Mouse (Mus musculus) embryonic facial prominence, embryonic 12.5 days (tissue): Measurements from ENCODE around the gene Myof. TPM values are rescaled to one million over a fixed set of nuclear protein-coding genes. Genes with fewer than 3 reads are reported as not detected.

Experiments
- ATAC-seq: fragments of 200-750 bp; cut with Nextera tagmentation; 2 replicates; pipeline ENCODE4 v1.8.0; 2017; ENCODE audit not compliant: insufficient number of reproducible peaks, insufficient read depth, low FRiP score, low TSS enrichment
- H3K27ac ChIP-seq: fragments of 300-500 bp; sonication (generic); 2 replicates; pipeline ENCODE4 v1.5.1; 2016; ENCODE audit warnings: mild to moderate bottlenecking
- H3K27me3 ChIP-seq: fragments of 300-500 bp; sonication (generic); 2 replicates; pipeline ENCODE4 v1.6.1; 2016; ENCODE audit warnings: mild to moderate bottlenecking, moderate library complexity
- H3K36me3 ChIP-seq: fragments of 300-500 bp; sonication (generic); 2 replicates; pipeline ENCODE4 v1.6.1; 2016; ENCODE audit warnings: mild to moderate bottlenecking
- H3K4me1 ChIP-seq: fragments of 300-500 bp; sonication (generic); 2 replicates; pipeline ENCODE4 v1.6.1; 2016
- H3K4me2 ChIP-seq: fragments of 300-500 bp; sonication (generic); replicated peaks from 2 replicates; pipeline ENCODE4 v1.6.1; 2016; ENCODE audit warnings: mild to moderate bottlenecking, moderate library complexity
- H3K4me3 ChIP-seq: fragments of 300-500 bp; sonication (generic); 2 replicates; pipeline ENCODE4 v1.5.1; 2016; ENCODE audit warnings: mild to moderate bottlenecking
- H3K9ac ChIP-seq: fragments of 300-500 bp; sonication (generic); 2 replicates; pipeline ENCODE4 v1.6.1; 2016; ENCODE audit warnings: mild to moderate bottlenecking, moderate library complexity
- H3K9me3 ChIP-seq: fragments of 300-500 bp; sonication (generic); 2 replicates; pipeline ENCODE4 v1.6.1; 2016; ENCODE audit warnings: mild to moderate bottlenecking, moderate library complexity
- WGBS: fragments of 180-500 bp; shearing (Covaris S2); methylation state at CpG from one replicate; pipeline ENCODE4 v1.1.7; 2016; 5-methylcytosine and 5-hydroxymethylcytosine counted together
- polyA plus RNA-seq: library from polyadenylated mRNA; unstranded; fragments of >200 nt; fragmentation: Nextera tagmentation; extraction: Ambion mirVana; gene quantifications from 2 replicates; pipeline ENCODE4 v1.2.1, GENCODE M21; 2016

Myof gene
- 13.5 and 15.0 TPM in 2 replicates for polyA plus RNA-seq

DNA sequence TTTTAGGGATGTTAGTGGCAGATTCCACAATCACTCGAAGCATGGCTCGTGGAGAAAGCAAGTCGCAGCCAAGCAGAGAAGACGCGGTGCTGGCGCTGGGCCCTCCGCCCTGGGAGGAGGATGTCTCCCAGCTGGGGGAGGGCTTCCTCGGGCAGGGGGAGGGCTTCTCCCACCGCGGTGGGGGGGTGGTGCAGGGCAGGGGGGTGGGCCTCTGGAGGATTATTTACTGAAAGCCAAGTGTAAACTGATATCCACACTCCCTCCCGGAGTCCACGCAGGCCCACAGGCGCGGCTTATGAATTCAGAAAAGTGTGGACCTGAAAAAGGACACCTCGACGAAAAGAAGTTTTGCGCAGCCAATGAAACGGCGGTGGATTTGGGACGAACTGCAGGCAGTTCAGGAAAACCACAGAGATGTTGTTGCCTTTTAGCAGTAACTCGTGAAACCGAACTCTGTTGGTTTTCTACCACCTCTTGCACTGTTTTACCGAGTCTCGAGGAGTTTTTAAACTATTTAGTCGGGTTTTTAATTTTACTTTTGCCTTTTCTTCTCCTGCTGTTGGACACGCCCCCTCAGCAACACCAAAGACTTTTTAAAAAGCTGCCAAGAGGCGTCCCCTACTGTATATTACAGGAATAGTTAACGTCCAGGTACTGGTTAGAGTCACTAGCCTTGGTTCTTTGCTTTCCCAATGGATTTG, at the start of gene Myof:
TSS of gene Myof (minus strand) at position 297 of the 701 bp plus-strand sequence.
- Histone ChIP-seq H3K4me2 (peak within 1 kb of the TSS; percentile 49), H3K9ac (peak within 1 kb of the TSS; percentile 37), H3K9me3 (no peaks in the 10 kb centered on the region), H3K27ac (peak within 1 kb of the TSS; percentile 70), H3K36me3 (no peaks in the 10 kb centered on the region), H3K4me1 (peaks cover 8% of the 10 kb centered on the region), H3K4me3 (peak within 1 kb of the TSS; percentile 38), H3K27me3 (no peaks in the 10 kb centered on the region)
- WGBS = 1% methylated on average over 28 of the region's 28 CpGs
- ATAC-seq = peak; percentile 86

DNA sequence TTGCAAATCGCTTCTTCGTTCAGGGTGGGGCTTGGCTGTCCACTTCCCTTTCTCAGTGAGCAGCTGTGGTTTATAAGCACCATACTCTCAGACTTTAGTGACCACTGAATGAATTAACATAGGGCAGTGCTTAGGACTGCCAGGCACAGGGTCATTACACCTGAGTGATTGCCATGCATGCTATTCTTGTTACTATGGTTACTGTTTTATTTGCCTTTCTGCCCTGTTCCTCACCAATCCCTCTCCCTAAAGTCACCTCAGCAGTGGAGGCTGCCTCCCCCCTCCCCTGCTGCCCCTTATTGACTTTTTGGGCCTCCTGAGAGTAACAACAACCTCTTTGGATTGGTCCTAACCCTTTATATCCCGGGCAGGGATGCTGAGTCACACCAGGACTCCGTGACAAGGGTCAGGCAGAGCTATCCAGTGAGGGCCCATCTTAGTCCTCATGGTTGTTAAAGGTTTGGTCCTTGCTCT, 48.2 kb upstream of the Myof start:
- 68% methylated on average over 4 of the region's 4 CpGs for WGBS
- Histone ChIP-seq H3K27ac (no peak overlapping the region), H3K9ac (no peak overlapping the region), H3K27me3 (peaks cover 15% of the 10 kb centered on the region), H3K9me3 (no peaks in the 10 kb centered on the region), H3K4me3 (no peak overlapping the region), H3K36me3 (no peaks in the 10 kb centered on the region), H3K4me2 (no peak overlapping the region), H3K4me1 (no peaks in the 10 kb centered on the region)
- no peak for ATAC-seq

DNA sequence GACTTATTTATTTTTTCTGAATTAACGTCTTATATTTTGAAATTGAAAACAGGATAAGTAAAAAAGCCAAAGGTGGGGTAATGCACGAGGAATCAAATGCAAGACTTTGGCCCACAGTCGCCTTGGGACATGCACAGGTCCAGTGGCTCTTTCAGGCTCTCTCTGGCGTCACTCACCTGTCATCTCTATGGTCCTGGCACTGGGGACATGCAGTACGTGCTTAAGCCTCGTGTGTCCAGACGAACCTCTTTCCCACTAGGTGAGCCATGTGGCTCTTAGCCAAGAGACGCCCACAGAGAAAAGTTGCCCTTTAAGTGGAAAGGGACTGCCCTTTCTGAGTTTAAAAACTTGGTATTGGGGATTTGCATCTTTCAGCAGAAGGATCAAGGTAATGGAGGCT, 46.0 kb upstream of the Myof start:
- Histone ChIP-seq H3K36me3 (no peaks in the 10 kb centered on the region), H3K9me3 (no peaks in the 10 kb centered on the region), H3K4me1 (no peaks in the 10 kb centered on the region), H3K27ac (no peak overlapping the region), H3K27me3 (peaks cover 3% of the 10 kb centered on the region; the same call in 1 of the 2 replicates), H3K9ac (no peak overlapping the region), H3K4me2 (no peak overlapping the region), H3K4me3 (no peak overlapping the region)
- no peak for ATAC-seq
- 75% methylated on average over 8 of the region's 8 CpGs for WGBS

DNA sequence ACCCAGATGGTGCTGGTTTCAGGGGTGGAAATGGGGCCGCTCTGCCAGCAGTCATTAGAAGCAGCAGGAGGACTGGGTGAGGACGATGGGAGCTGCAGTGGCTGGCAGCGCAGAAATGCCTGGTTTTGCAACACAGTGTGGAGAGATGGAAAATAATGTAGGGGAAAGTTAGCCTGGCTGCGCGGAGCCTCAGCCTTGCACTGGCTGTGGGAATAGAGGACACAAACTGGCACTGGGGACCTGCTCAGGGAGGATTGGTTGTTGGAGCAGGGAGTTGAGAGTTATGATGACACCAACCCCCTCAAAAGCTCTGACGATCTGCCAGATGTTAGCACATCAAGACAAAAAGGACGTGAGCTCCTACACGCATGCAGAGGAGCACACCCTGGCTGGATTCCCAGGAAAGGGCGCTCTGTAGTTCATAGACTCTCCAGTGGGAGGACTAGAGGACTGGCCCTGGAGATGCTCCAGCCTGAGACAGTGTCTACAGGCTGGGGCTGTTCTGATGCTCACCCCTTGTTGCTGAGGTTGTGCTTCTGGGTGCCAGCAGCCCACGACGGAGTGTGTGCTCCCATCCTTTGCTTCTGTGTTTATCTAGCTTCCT, 43.7 kb upstream of the Myof start:
- no peak overlapping the region for H3K27ac ChIP-seq
- no peaks in the 10 kb centered on the region for H3K4me1 ChIP-seq
- no peaks in the 10 kb centered on the region for H3K36me3 ChIP-seq
- no peak overlapping the region for H3K4me3 ChIP-seq
- ATAC-seq = no peak
- no peak overlapping the region for H3K4me2 ChIP-seq
- H3K9me3 ChIP-seq = no peaks in the 10 kb centered on the region
- no peaks in the 10 kb centered on the region; the same call in 1 of the 2 replicates for H3K27me3 ChIP-seq
- 57% methylated on average over 11 of the region's 11 CpGs for WGBS
- no peak overlapping the region for H3K9ac ChIP-seq

DNA sequence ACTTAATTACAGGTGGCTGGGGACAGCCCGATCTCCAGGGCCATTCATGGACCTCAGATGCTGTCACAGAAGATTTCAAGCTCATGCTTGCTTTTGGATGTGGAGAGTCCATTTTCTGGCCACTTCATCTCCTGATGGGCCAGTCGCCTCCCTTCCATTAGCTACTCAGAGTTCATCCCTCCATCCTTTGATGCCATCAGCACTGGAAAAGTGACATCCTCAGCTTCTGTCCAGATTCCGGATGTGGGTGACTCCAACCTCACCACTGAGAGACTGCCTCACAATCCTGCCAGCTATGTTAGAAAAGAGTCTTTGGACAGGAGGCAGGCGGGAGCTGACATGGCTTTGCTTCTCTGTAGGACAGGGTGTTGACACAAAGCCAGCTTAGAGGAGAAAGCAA, 42.5 kb upstream of the Myof start:
- Histone ChIP-seq H3K36me3 (no peaks in the 10 kb centered on the region), H3K9me3 (no peaks in the 10 kb centered on the region), H3K4me3 (no peak overlapping the region), H3K9ac (no peak overlapping the region), H3K27ac (no peak overlapping the region), H3K4me2 (no peak overlapping the region), H3K4me1 (no peaks in the 10 kb centered on the region), H3K27me3 (no peaks in the 10 kb centered on the region; the same call in 1 of the 2 replicates)
- 84% methylated on average over 4 of the region's 4 CpGs for WGBS
- ATAC-seq = no peak

DNA sequence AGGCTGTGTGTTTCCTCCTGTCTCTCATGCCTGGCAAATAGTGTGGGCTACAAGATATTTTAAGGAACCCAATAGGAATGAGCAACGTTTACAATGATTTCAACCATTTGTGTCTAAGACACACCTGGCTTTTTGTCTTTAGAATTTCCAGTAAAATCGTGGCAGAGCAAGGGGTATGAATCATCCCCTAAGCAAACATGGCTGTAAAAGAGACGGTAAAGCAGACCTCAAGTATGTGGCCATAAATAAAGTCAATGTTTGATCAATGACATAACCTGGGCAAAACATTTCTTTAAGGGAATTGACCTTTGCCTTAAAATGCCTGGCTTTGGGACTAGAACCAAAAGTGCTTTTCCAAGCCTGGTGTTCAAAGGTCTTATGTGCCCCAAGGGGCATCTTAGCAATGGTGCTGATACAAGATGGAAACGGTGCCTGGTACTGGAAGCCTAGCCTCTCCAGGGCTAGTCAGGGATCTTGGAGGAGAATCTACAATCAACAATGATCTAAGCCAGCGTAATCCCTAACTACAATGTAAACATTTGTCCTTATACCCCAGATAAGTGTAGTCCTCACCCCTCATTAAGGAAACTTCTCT, 39.7 kb upstream of the Myof start:
- no peak for ATAC-seq

DNA sequence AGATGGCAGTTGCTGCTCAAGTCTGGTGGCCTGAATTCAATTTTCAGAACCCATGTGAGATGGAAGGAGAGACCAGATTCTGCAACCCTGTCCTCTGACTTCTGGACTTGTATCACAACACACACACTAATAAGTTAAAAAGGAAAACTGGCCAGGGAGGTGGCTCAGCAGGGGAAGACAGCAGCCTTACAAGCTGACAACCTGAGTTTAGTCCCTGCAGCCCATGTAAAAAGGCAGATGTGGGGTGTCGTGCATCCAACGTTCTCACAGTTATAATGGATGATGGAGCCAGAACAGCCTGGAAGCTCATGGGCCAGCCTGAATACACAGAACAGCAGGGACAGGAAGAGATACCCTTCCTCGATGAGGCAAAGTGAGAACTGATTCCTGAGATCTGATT, 38.0 kb upstream of the Myof start:
- WGBS = 80% methylated on average over 3 of the region's 3 CpGs
- Histone ChIP-seq H3K36me3 (no peaks in the 10 kb centered on the region), H3K4me3 (no peak overlapping the region), H3K4me2 (no peak overlapping the region), H3K9ac (no peak overlapping the region), H3K9me3 (no peaks in the 10 kb centered on the region), H3K27ac (no peak overlapping the region), H3K27me3 (no peaks in the 10 kb centered on the region), H3K4me1 (no peaks in the 10 kb centered on the region)
- ATAC-seq = no peak

More for the DNA sequence above, 39.7 kb upstream of the Myof start:
- H3K27ac ChIP-seq = no peak overlapping the region
- no peaks in the 10 kb centered on the region for H3K9me3 ChIP-seq
- WGBS = 68% methylated on average over 5 of the region's 5 CpGs
- no peak overlapping the region for H3K4me2 ChIP-seq
- H3K27me3 ChIP-seq = no peaks in the 10 kb centered on the region
- no peaks in the 10 kb centered on the region for H3K4me1 ChIP-seq
- no peak overlapping the region for H3K4me3 ChIP-seq
- no peaks in the 10 kb centered on the region for H3K36me3 ChIP-seq
- H3K9ac ChIP-seq = no peak overlapping the region

DNA sequence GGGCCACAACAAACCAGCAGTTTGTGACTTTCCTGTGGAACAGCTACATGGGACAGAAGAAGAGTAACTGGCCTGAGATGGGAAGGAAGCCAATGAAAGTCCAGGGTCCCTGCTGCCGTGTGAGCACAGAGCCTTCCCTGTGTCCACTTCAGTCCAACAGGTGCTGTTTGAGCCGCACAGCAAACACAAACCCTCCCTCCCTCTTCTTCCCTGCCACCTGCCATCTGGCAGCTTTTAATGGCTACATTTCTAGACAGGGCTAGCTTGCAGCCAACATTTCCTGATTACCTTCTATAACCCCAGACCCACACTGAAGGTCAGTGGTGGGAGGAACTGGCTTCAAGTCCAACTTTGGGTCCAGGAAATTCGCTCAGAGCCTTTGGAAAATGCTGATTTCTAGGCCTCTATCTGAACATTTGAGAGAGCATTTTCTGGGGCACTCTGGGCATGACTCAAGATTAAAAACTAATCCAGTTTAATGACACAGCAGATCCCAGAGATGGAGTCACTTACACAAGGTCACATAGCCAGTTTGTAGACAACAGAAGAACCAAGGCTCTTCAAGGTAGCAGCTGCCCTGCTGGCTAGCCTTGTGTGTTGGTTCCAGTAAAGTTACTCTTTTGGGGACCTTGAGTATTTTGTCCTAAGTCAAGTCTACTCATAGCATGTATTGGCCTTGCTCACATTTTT, 34.6 kb upstream of the Myof start:
- WGBS = 58% methylated on average over 3 of the region's 3 CpGs
- H3K9me3 ChIP-seq = no peaks in the 10 kb centered on the region
- H3K4me3 ChIP-seq = no peak overlapping the region

DNA sequence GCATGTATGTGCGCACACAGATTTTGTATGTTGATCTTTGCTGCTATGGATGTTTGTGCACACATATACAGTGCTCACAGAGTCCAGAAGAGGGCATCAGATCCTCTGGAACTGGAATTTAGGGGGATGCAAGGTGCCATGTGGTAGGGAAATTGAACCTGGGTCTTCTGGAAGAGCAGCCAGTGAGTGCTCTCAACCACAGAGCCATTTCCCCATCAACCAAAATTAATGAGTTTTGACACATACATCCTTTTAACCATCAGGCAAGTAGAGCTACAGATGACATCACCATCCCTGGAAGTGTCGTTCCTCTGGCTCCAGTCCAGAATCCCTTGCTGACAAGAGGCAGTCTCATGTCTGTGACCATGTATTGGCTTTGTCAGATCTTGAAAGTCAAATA, 32.9 kb upstream of the Myof start:
- WGBS = 78% methylated on average over 2 of the region's 2 CpGs
- Histone ChIP-seq H3K27ac (no peak overlapping the region), H3K4me3 (no peak overlapping the region), H3K4me1 (no peaks in the 10 kb centered on the region), H3K36me3 (peaks cover 19% of the 10 kb centered on the region), H3K27me3 (no peaks in the 10 kb centered on the region), H3K4me2 (no peak overlapping the region), H3K9ac (no peak overlapping the region), H3K9me3 (no peaks in the 10 kb centered on the region)
- ATAC-seq = no peak

More for the DNA sequence above, 34.6 kb upstream of the Myof start:
- no peak for ATAC-seq
- no peak overlapping the region for H3K27ac ChIP-seq
- no peak overlapping the region for H3K9ac ChIP-seq
- H3K27me3 ChIP-seq = no peaks in the 10 kb centered on the region
- H3K36me3 ChIP-seq = peaks cover 7% of the 10 kb centered on the region; the same call in 1 of the 2 replicates
- no peaks in the 10 kb centered on the region for H3K4me1 ChIP-seq
- H3K4me2 ChIP-seq = no peak overlapping the region

DNA sequence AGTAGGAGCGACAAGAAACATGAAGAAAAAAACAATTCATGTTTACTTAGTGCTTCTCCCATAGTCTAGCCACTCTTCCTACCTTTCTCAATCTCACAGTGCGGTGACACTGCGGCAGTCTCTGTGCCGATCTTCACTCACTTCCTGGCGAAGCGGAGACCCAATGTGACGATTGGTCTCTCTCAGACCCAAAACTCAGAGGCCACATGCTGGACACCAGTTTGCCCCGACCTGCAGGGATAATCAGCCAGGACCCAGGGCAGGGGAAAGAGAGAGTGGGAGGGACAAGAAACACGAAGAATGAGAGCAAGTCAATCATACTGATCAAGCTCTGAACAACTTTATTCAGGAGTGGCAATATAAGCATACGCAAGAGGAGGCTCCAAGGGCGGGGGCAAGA, 31.7 kb upstream of the Myof start:
- 81% methylated on average over 11 of the region's 11 CpGs for WGBS
- no peaks in the 10 kb centered on the region for H3K4me1 ChIP-seq
- ATAC-seq = no peak
- H3K36me3 ChIP-seq = peaks cover 31% of the 10 kb centered on the region
- no peak overlapping the region for H3K27ac ChIP-seq
- H3K9ac ChIP-seq = no peak overlapping the region
- no peak overlapping the region for H3K4me2 ChIP-seq
- no peak overlapping the region for H3K4me3 ChIP-seq
- no peaks in the 10 kb centered on the region for H3K9me3 ChIP-seq
- no peaks in the 10 kb centered on the region for H3K27me3 ChIP-seq

DNA sequence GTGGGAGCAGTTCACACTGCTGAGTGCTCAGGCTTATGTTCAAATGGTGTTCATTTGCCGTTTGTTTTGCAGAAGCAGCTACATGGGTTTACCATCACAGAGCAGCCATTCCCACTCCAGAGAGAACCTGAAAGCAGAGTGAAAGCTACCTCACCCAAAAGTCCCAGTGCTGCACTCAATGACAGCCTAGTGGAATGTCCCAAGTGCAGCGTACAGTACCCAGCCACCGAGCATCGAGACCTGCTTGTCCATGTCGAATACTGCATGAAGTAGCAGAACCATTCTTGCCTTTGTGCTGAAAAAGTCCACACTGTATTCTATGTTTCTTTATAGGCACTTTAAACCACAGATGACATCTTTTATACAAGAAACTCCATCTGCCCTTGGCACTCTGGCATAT, 29.8 kb upstream of the Myof start:
- Histone ChIP-seq H3K9me3 (no peaks in the 10 kb centered on the region), H3K36me3 (peaks cover 43% of the 10 kb centered on the region), H3K4me1 (no peaks in the 10 kb centered on the region), H3K9ac (no peak overlapping the region), H3K4me3 (no peak overlapping the region), H3K27ac (no peak overlapping the region), H3K27me3 (no peaks in the 10 kb centered on the region), H3K4me2 (no peak overlapping the region)
- 95% methylated on average over 5 of the region's 5 CpGs for WGBS
- no peak for ATAC-seq
